ENCODE assay signal across 31 mouse cellular contexts in the genomic region with DNA sequence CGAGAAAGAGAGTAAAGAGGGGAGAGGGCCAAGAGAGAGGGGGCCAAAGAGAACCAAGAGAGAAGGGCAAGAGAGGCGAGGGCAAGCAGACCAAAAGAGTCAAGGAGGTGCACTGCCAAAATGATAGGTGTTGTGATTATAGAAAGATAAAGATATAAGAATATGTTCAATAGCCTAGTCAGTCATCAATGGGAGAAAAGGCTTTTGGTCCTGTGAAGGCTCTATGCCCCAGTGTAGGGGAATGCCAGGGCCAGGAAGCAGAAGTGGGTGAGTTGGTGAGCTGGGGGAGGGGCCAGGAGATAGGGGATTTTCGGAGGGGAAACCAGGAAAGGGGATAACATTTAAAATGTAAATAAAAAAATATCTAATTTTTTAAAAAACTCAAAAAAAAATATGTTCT. TPM values are rescaled to one million over a fixed set of nuclear protein-coding genes. Genes with fewer than 3 reads are reported as not detected.
DNase-seq lines count a peak whose midpoint lies in the region; ATAC-seq lines count a peak whose summit lies in the region.
"Had no signal": no experiment of that assay in that cellular context is flagged by ENCODE, and none has a peak within 500 bp of the region (broad histone marks: within the 10 kb centered on the region; RNA-seq: fewer than 3 reads in every experiment).

No protein-coding gene starts in this region.

- H3K27me3 ChIP-seq in neural tube, embryonic 15.5 days (replicated peaks) = no peaks in the 10 kb centered on the region
- H3K27me3 ChIP-seq: forebrain, embryonic 13.5 days; heart, embryonic 15.5 days; hindbrain, embryonic 13.5 days had no signal

- H3K4me1 ChIP-seq in neural tube, embryonic 15.5 days = peaks cover 14% of the 10 kb centered on the region

- ATAC-seq in CD4-positive, CD25-positive, alpha-beta regulatory T cell, adult 4 months = peak; percentile 11
- ATAC-seq in neural tube, embryonic 15.5 days (ENCODE audit: low FRiP score) = no peak
- ATAC-seq: forebrain, embryonic 13.5 days; forebrain, embryonic 16.5 days; hindbrain, embryonic 16.5 days had no signal

- DNase-seq in heart, adult 11 months = peak; percentile 81
- no peak for DNase-seq in heart, adult 18-20 months
- DNase-seq in A20 (ENCODE audit: low read depth, low spot score) = peak; percentile 56
- peak; percentile 48 to 68 for DNase-seq in natural killer cell, adult 2 months (ENCODE audit: low spot score in 2 of 2)
- no peak for DNase-seq in left cerebral cortex, adult 8-10 months (ENCODE audit: low spot score in 2 of 2)
- DNase-seq in lung, postnatal 4 days = no peak
- DNase-seq: adrenal gland, adult 2 months; adrenal gland, postnatal 14 days; cerebellum, adult 11 months; cerebellum, adult 2 months; cerebellum, adult 9-11 months; cerebellum, postnatal 25 days; gastrocnemius, postnatal 10 days; gastrocnemius, postnatal 36 days; heart, postnatal 10 days; heart, postnatal 36 days had no signal

- no peak overlapping the region for H3K4me3 ChIP-seq in neural tube, embryonic 15.5 days (replicated peaks)
- H3K4me3 ChIP-seq: forebrain, embryonic 10.5 days; forebrain, embryonic 13.5 days; heart, embryonic 12.5 days; heart, embryonic 15.5 days; hindbrain, embryonic 10.5 days; hindbrain, embryonic 13.5 days had no signal

- H3K4me2 ChIP-seq in neural tube, embryonic 15.5 days = no peak overlapping the region
- H3K4me2 ChIP-seq: forebrain, embryonic 13.5 days; heart, embryonic 12.5 days; heart, embryonic 15.5 days; hindbrain, embryonic 13.5 days had no signal

- no peaks in the 10 kb centered on the region for H3K9me3 ChIP-seq in neural tube, embryonic 15.5 days (replicated peaks)
- H3K9me3 ChIP-seq: forebrain, embryonic 10.5 days; forebrain, embryonic 13.5 days; heart, embryonic 12.5 days; heart, embryonic 15.5 days; hindbrain, embryonic 10.5 days; hindbrain, embryonic 13.5 days had no signal

- H3K9ac ChIP-seq in neural tube, embryonic 15.5 days (replicated peaks) = no peak overlapping the region
- H3K9ac ChIP-seq: forebrain, embryonic 13.5 days; heart, embryonic 12.5 days; heart, embryonic 15.5 days; hindbrain, embryonic 13.5 days had no signal

- H3K27ac ChIP-seq in neural tube, embryonic 15.5 days (replicated peaks) = no peak overlapping the region
- H3K27ac ChIP-seq: forebrain, embryonic 10.5 days; forebrain, embryonic 13.5 days; heart, embryonic 15.5 days; hindbrain, embryonic 10.5 days; hindbrain, embryonic 13.5 days had no signal

- WGBS in neural tube, embryonic 15.5 days = 86% methylated on average over 3 of the region's 3 CpGs

- H3K36me3 ChIP-seq in neural tube, embryonic 15.5 days = no peaks in the 10 kb centered on the region
- H3K36me3 ChIP-seq: forebrain, embryonic 10.5 days; heart, embryonic 12.5 days; heart, embryonic 15.5 days; hindbrain, embryonic 10.5 days; hindbrain, embryonic 13.5 days had no signal

RNA-seq across cellular contexts. Expression of a gene that starts 11.6 kb away (rescaled TPM):
- total RNA-seq in heart, adult 18-20 months (2021) = under 1 TPM in 1 of 2 experiments, not detected in 1; 0.25 TPM
- polyA plus RNA-seq in CD4-positive, CD25-positive, alpha-beta regulatory T cell, adult 4 months (2017; shearing (Covaris generic)) = 100 to 1,000 TPM; 111 to 138 TPM
- total RNA-seq in left cerebral cortex, adult 8-10 months (2022) = under 1 TPM in 1 of 4 experiments, not detected in 3; 0.26 TPM
- 0.56 and 0.92 TPM in 2 replicates for polyA plus RNA-seq in neural tube, embryonic 15.5 days (2015; fragmentation: Nextera tagmentation; extraction: Ambion mirVana)
- total RNA-seq: adrenal gland, postnatal 14 days; adrenal gland, postnatal 4 days; common myeloid progenitor, adult 5-6 weeks; gastrocnemius, adult 18-20 months; gastrocnemius, postnatal 10 days; gastrocnemius, postnatal 36 days; granulocyte monocyte progenitor cell, adult 5-6 weeks; heart, postnatal 10 days; heart, postnatal 36 days had no signal
- polyA plus RNA-seq: adrenal gland, adult 2 months; embryonic facial prominence, embryonic 11.5 days; forebrain, embryonic 10.5 days; heart, embryonic 12.5 days; heart, embryonic 15.5 days had no signal

RNA-seq across cellular contexts. Expression of a gene that starts 14.2 kb away (rescaled TPM):
- total RNA-seq in heart, adult 18-20 months (2021) = 10 to 100 TPM; 42.5 to 45.6 TPM
- 100 to 1,000 TPM; 255 to 333 TPM for polyA plus RNA-seq in CD4-positive, CD25-positive, alpha-beta regulatory T cell, adult 4 months (2017; shearing (Covaris generic))
- total RNA-seq in left cerebral cortex, adult 8-10 months (2022) = 10 to 100 TPM; 81.3 to 84.8 (median 82.9) TPM
- polyA plus RNA-seq in neural tube, embryonic 15.5 days (2015; fragmentation: Nextera tagmentation; extraction: Ambion mirVana) = 52.0 and 68.6 TPM in 2 replicates

RNA-seq across cellular contexts. Expression of a gene that starts 46.1 kb away (rescaled TPM):
- total RNA-seq in heart, adult 18-20 months (2021) = 10 to 100 TPM; 17.8 to 18.6 TPM
- 1 to 10 TPM; 5.6 to 7.1 TPM for polyA plus RNA-seq in CD4-positive, CD25-positive, alpha-beta regulatory T cell, adult 4 months (2017; shearing (Covaris generic))
- total RNA-seq in left cerebral cortex, adult 8-10 months (2022) = 10 to 100 TPM; 52.8 to 60.3 (median 57.5) TPM
- polyA plus RNA-seq in neural tube, embryonic 15.5 days (2015; fragmentation: Nextera tagmentation; extraction: Ambion mirVana) = 23.4 and 25.3 TPM in 2 replicates

Comparison
In these comparisons a context has a peak if more than half of its experiments do, and no peak if none do; other contexts are left out.
1. DNase-seq: peak in heart, adult 11 months (single experiment), A20 (single experiment) and natural killer cell, adult 2 months (2 of 2); none in heart, adult 18-20 months (0 of 2), left cerebral cortex, adult 8-10 months (0 of 2) and lung, postnatal 4 days (0 of 2).